Mouse (Mus musculus) MEL (cell line): ENCODE data around the gene Epha6. TPM values are rescaled to one million over a fixed set of nuclear protein-coding genes. Genes with fewer than 3 reads are reported as not detected.

ENCODE experiments used
- DNase-seq: peaks from one replicate; pipeline ENCODE4 v3.0.0; 2011; ENCODE audit warnings: low read depth, low spot score
- H3K27ac ChIP-seq: 2 replicates; pipeline ENCODE4 v1.5.1; 2012; ENCODE audit warnings: low read depth, mild to moderate bottlenecking, control low read depth, low read length, moderate library complexity; ENCODE audit not compliant: control insufficient read depth
- H3K27me3 ChIP-seq, 2 experiments: fragments of 150-350 bp in 1 of 2; sonication (generic) in 1 of 2; 2 replicates each; pipeline ENCODE4 v1.6.1; 2012; ENCODE audit warnings: low read length in 2 of 2, mild to moderate bottlenecking in 2 of 2, improper control_type of control experiment in 1 of 2, moderate library complexity in 1 of 2; ENCODE audit not compliant: insufficient read depth in 2 of 2, control insufficient read depth in 1 of 2
- H3K36me3 ChIP-seq, 2 experiments: 2 replicates each; pipeline ENCODE4 v1.6.1; 2012 to 2014; ENCODE audit warnings: low read length in 2 of 2, improper control_type of control experiment in 1 of 2, inconsistent platforms in 1 of 2, mild to moderate bottlenecking in 1 of 2; ENCODE audit not compliant: insufficient read depth in 2 of 2, control insufficient read depth in 1 of 2
- H3K4me1 ChIP-seq, 2 experiments: fragments of 150-350 bp in 1 of 2; sonication (generic) in 1 of 2; 2 replicates each; pipeline ENCODE4 v1.6.1; 2012; ENCODE audit warnings: low read length in 2 of 2, improper control_type of control experiment in 1 of 2, mild to moderate bottlenecking in 1 of 2; ENCODE audit not compliant: insufficient read depth in 2 of 2, control insufficient read depth in 1 of 2
- H3K4me3 ChIP-seq, 2 experiments: fragments of 150-350 bp in 1 of 2; sonication (generic) in 1 of 2; 2 replicates each; pipeline ENCODE4 v1.5.1; 2012; ENCODE audit warnings: low read depth in 2 of 2, low read length in 2 of 2, mild to moderate bottlenecking in 2 of 2, moderate library complexity in 2 of 2, control low read depth in 1 of 2, improper control_type of control experiment in 1 of 2; ENCODE audit not compliant: control insufficient read depth in 1 of 2, insufficient read depth in 1 of 2
- H3K79me2 ChIP-seq: 2 replicates; pipeline ENCODE4 v1.6.1; 2012; ENCODE audit warnings: mild to moderate bottlenecking, low read length, moderate library complexity; ENCODE audit not compliant: control insufficient read depth, poor library complexity, insufficient read depth
- H3K9ac ChIP-seq: 2 replicates; pipeline ENCODE4 v1.6.1; 2012; ENCODE audit warnings: low read depth, mild to moderate bottlenecking, control low read depth, low read length, moderate library complexity; ENCODE audit not compliant: control insufficient read depth, poor library complexity, severe bottlenecking
- H3K9me3 ChIP-seq: fragments of 150-350 bp; sonication (generic); replicated peaks from 2 replicates; pipeline ENCODE4 v1.6.1; 2012; ENCODE audit warnings: mild to moderate bottlenecking, low read length, improper control_type of control experiment, moderate library complexity; ENCODE audit not compliant: insufficient read depth
- BHLHE40 ChIP-seq: IDR thresholded peaks from 2 replicates; pipeline ENCODE4 v1.6.1; 2012; ENCODE audit warnings: low read depth, mild to moderate bottlenecking, inconsistent platforms, low read length, improper control_type of control experiment, borderline replicate concordance
- CHD2 ChIP-seq: IDR thresholded peaks from 2 replicates; pipeline ENCODE4 v1.6.1; 2011; ENCODE audit warnings: low read length, improper control_type of control experiment
- E2F4 ChIP-seq: IDR thresholded peaks from 2 replicates; pipeline ENCODE4 v1.6.1; 2011; ENCODE audit warnings: low read depth, low read length, improper control_type of control experiment, borderline replicate concordance
- EP300 ChIP-seq, 2 experiments: IDR thresholded peaks; 2 replicates each; pipeline ENCODE4 v1.6.1; 2011; ENCODE audit warnings: improper control_type of control experiment in 2 of 2, low read length in 2 of 2, low read depth in 1 of 2, mild to moderate bottlenecking in 1 of 2
- ETS1 ChIP-seq: IDR thresholded peaks from 2 replicates; pipeline ENCODE4 v1.6.1; 2012; ENCODE audit warnings: low read depth, mild to moderate bottlenecking, inconsistent platforms, low read length, improper control_type of control experiment, moderate library complexity
- HCFC1 ChIP-seq: IDR thresholded peaks from 2 replicates; pipeline ENCODE4 v1.6.1; 2012; ENCODE audit warnings: low read depth, mild to moderate bottlenecking, inconsistent platforms, low read length, improper control_type of control experiment, moderate library complexity
- JUND ChIP-seq: IDR thresholded peaks from 2 replicates; pipeline ENCODE4 v1.6.1; 2011; ENCODE audit warnings: low read depth, mild to moderate bottlenecking, improper control_type of control experiment, low read length
- KAT2A ChIP-seq: conservative IDR thresholded peaks from 2 replicates; pipeline ENCODE4 v1.6.1; 2012; ENCODE audit warnings: low read depth, low read length, improper control_type of control experiment, inconsistent platforms
- MAFK ChIP-seq: IDR thresholded peaks from 2 replicates; pipeline ENCODE4 v1.6.1; 2011; ENCODE audit warnings: low read depth, mild to moderate bottlenecking, low read length, improper control_type of control experiment, borderline replicate concordance
- MAX ChIP-seq: IDR thresholded peaks from 2 replicates; pipeline ENCODE4 v1.6.1; 2011; ENCODE audit warnings: low read length, improper control_type of control experiment
- MAZ ChIP-seq: IDR thresholded peaks from 2 replicates; pipeline ENCODE4 v1.6.1; 2012; ENCODE audit warnings: low read depth, mild to moderate bottlenecking, inconsistent platforms, low read length, improper control_type of control experiment
- MEF2A ChIP-seq: IDR thresholded peaks from 2 replicates; pipeline ENCODE4 v1.6.1; 2014; ENCODE audit warnings: low read depth, mild to moderate bottlenecking, inconsistent platforms, low read length, improper control_type of control experiment; ENCODE audit not compliant: poor library complexity, insufficient replicate concordance, severe bottlenecking; ENCODE audit errors: extremely low read depth
- MYB ChIP-seq: IDR thresholded peaks from 2 replicates; pipeline ENCODE4 v1.6.1; 2011; ENCODE audit warnings: mild to moderate bottlenecking, low read depth, low read length, improper control_type of control experiment
- NELFE ChIP-seq: IDR thresholded peaks from 2 replicates; pipeline ENCODE4 v1.6.1; 2011; ENCODE audit warnings: low read depth, low read length, improper control_type of control experiment
- POLR2A ChIP-seq, 2 experiments: IDR thresholded peaks; 2 replicates each; pipeline ENCODE4 v1.6.1; 2011 to 2012; ENCODE audit warnings: low read length in 2 of 2, mild to moderate bottlenecking in 2 of 2, control low read depth in 1 of 2, improper control_type of control experiment in 1 of 2, low read depth in 1 of 2, moderate library complexity in 1 of 2; ENCODE audit not compliant: control insufficient read depth in 1 of 2, insufficient read depth in 1 of 2, poor library complexity in 1 of 2
- POLR2AphosphoS2 ChIP-seq: IDR thresholded peaks from 2 replicates; pipeline ENCODE4 v1.6.1; 2011; ENCODE audit warnings: low read length, improper control_type of control experiment
- POLR2AphosphoS5 ChIP-seq: IDR thresholded peaks from 2 replicates; pipeline ENCODE4 v1.6.1; 2012; ENCODE audit warnings: low read depth, borderline replicate concordance, mild to moderate bottlenecking, inconsistent platforms, low read length, moderate library complexity, mixed read lengths
- RAD21 ChIP-seq: IDR thresholded peaks from 2 replicates; pipeline ENCODE4 v1.6.1; 2011; ENCODE audit warnings: mild to moderate bottlenecking, low read depth, low read length, improper control_type of control experiment
- RCOR1 ChIP-seq: IDR thresholded peaks from 2 replicates; pipeline ENCODE4 v1.6.1; 2012; ENCODE audit warnings: low read depth, mild to moderate bottlenecking, inconsistent platforms, low read length, improper control_type of control experiment
- TAL1 ChIP-seq: IDR thresholded peaks from 2 replicates; pipeline ENCODE4 v1.6.1; 2012; ENCODE audit warnings: mild to moderate bottlenecking, inconsistent platforms, low read length, moderate library complexity, mixed read lengths
- TBP ChIP-seq: IDR thresholded peaks from 2 replicates; pipeline ENCODE4 v1.8.0; 2011; ENCODE audit warnings: low read depth, low read length, improper control_type of control experiment
- TCF12 ChIP-seq: IDR thresholded peaks from 2 replicates; pipeline ENCODE4 v1.6.1; 2014; ENCODE audit warnings: low read depth, mild to moderate bottlenecking, inconsistent platforms, low read length, improper control_type of control experiment, moderate library complexity
- UBTF ChIP-seq: IDR thresholded peaks from 2 replicates; pipeline ENCODE4 v1.6.1; 2012; ENCODE audit warnings: low read depth, mild to moderate bottlenecking, inconsistent platforms, low read length, improper control_type of control experiment, moderate library complexity, borderline replicate concordance; ENCODE audit not compliant: insufficient read depth
- USF1 ChIP-seq: IDR thresholded peaks from 2 replicates; pipeline ENCODE4 v1.6.1; 2014; ENCODE audit warnings: low read depth, mild to moderate bottlenecking, inconsistent platforms, low read length, improper control_type of control experiment, moderate library complexity
- ZMIZ1 ChIP-seq: IDR thresholded peaks from 2 replicates; pipeline ENCODE4 v1.6.1; 2012; ENCODE audit warnings: low read depth, mild to moderate bottlenecking, inconsistent platforms, low read length, improper control_type of control experiment, moderate library complexity
- ZNF384 ChIP-seq: IDR thresholded peaks from 2 replicates; pipeline ENCODE4 v1.6.1; 2012; ENCODE audit warnings: low read depth, mild to moderate bottlenecking, inconsistent platforms, low read length, improper control_type of control experiment
- polyA plus RNA-seq, 2 experiments: library from polyadenylated mRNA; stranded (reverse) in 1 of 2; unstranded in 1 of 2; fragments of >175 nt in 1 of 2; fragments of >200 nt in 1 of 2; gene quantifications; 2 replicates each; pipeline versions ENCODE4 v1.2.1 to v1.2.4; 2012; ENCODE audit warnings: low replicate concordance in 2 of 2, low read depth in 1 of 2; ENCODE audit not compliant: insufficient read length in 2 of 2, insufficient read depth in 1 of 2, missing spikeins in 1 of 2
- total RNA-seq: library from RNA; depleted of rRNA; stranded (reverse); fragments of 300-350 nt; gene quantifications from 2 replicates; pipeline ENCODE4 v1.2.3, GENCODE M21; 2012

Epha6 gene
- total and polyA plus RNA-seq, 3 experiments: not detected

DNA sequence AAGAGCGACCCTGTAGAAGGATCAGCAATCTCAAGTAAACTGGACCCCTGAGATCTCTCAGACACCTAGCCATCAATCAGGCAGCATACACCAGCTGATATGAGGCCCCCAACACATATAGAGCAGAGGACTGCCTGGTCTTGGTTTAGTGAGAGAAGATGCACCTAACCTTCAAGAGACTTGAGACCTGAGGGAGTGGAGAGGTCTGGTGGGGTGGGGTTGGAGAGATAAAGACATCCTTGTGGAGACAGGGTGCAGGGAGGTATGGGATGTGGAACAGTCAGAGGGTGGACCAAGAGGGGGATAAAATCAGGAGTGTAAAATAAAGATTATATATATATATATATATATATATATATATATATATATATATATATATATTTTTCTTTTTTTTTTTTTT, 105.8 kb downstream of the Epha6 start:
- no peak for TF ChIP-seq TCF12
- no peak for TF ChIP-seq RCOR1
- no peak for TF ChIP-seq NELFE
- no peak for TF ChIP-seq USF1
- no peak for TF ChIP-seq ETS1
- TF ChIP-seq POLR2AphosphoS2: no peak
- TF ChIP-seq EP300 (IDR thresholded peaks at IDR 0.05; ENCODE audit: low read depth in 1 of 2, low read length in 2 of 2): no peak
- no peak for TF ChIP-seq JUND
- TF ChIP-seq MYB: no peak
- TF ChIP-seq RAD21: no peak
- TF ChIP-seq MEF2A: no peak
- TF ChIP-seq POLR2A (IDR thresholded peaks at IDR 0.05; ENCODE audit: control insufficient read depth in 1 of 2, insufficient read depth in 1 of 2, low read depth in 1 of 2, low read length in 2 of 2, poor library complexity in 1 of 2): no peak
- no peak for TF ChIP-seq ZNF384
- TF ChIP-seq ZMIZ1: no peak
- no peak for TF ChIP-seq MAFK
- Histone ChIP-seq H3K79me2 (no peaks in the 10 kb centered on the region), H3K36me3 (no peaks in the 10 kb centered on the region), H3K27ac (no peak overlapping the region), H3K27me3 (no peaks in the 10 kb centered on the region), H3K4me3 (no peak overlapping the region), H3K9me3 (no peaks in the 10 kb centered on the region), H3K9ac (no peak overlapping the region), H3K4me1 (no peaks in the 10 kb centered on the region)
- DNase-seq: no peak

DNA sequence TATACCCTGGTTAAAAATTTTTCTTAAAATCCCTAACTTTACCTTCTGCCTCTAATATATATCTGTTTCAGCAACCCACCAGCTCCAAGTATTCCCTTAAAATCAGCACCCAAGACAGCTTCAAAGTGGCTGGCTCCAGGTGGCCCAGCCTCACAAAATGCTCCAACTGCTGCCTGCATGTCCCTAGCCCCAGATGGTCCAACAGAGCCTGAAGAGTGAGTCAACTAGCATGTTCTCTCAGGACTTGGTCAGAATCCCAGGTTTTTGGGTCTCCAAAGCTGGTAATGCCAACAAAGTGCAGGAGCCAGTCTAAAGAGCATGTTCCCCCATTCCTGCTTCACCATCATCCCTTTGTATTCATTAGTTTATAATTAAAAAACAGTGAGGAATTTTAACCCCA, 129.6 kb downstream of the Epha6 start:
- no peak overlapping the region for H3K4me3 ChIP-seq
- no peak for DNase-seq
- no peaks in the 10 kb centered on the region for H3K36me3 ChIP-seq
- no peaks in the 10 kb centered on the region for H3K79me2 ChIP-seq
- no peaks in the 10 kb centered on the region for H3K4me1 ChIP-seq
- H3K9me3 ChIP-seq: no peaks in the 10 kb centered on the region
- TF ChIP-seq MAX: no peak
- TF ChIP-seq TBP: no peak
- TF ChIP-seq POLR2AphosphoS5: no peak
- no peak for TF ChIP-seq E2F4
- TF ChIP-seq RAD21: no peak
- no peak for TF ChIP-seq KAT2A
- no peak for TF ChIP-seq TAL1
- TF ChIP-seq MAZ: no peak
- no peak for TF ChIP-seq POLR2AphosphoS2
- TF ChIP-seq BHLHE40: no peak
- no peak for TF ChIP-seq UBTF
- TF ChIP-seq HCFC1: no peak
- TF ChIP-seq RCOR1: no peak
- no peak for TF ChIP-seq POLR2A (IDR thresholded peaks at IDR 0.05; ENCODE audit: control insufficient read depth in 1 of 2, insufficient read depth in 1 of 2, low read depth in 1 of 2, low read length in 2 of 2, poor library complexity in 1 of 2)
- TF ChIP-seq NELFE: no peak
- no peak for TF ChIP-seq ZNF384
- no peak for TF ChIP-seq EP300 (IDR thresholded peaks at IDR 0.05; ENCODE audit: low read depth in 1 of 2, low read length in 2 of 2)
- TF ChIP-seq CHD2: no peak
- no peak overlapping the region for H3K27ac ChIP-seq
- H3K27me3 ChIP-seq: peaks cover 0 to 1% of the 10 kb centered on the region in 2 experiments; a peak in 1 of 4 replicates
- no peak overlapping the region for H3K9ac ChIP-seq
